Mouse (Mus musculus) lung, postnatal 0 days (tissue): Measurements from ENCODE around the gene Cfap61.

Experiments used
- CTCF ChIP-seq: IDR thresholded peaks from 2 replicates; pipeline ENCODE4 v1.5.1; 2016; ENCODE audit warnings: antibody characterized with exemption, mild to moderate bottlenecking
- EP300 ChIP-seq: IDR thresholded peaks from 2 replicates; pipeline ENCODE4 v1.6.1; 2016; ENCODE audit warnings: antibody characterized with exemption, mild to moderate bottlenecking, control low read depth

- TF ChIP-seq CTCF (no peak), EP300 (no peak)
Observed at GRCm38 (mm10) chr2:146210968-146211367, 276.4 kb downstream of the Cfap61 start.
